Mouse (Mus musculus) C2C12 (cell line): ENCODE results near the gene Bpifa2. TPM values are rescaled to one million over a fixed set of nuclear protein-coding genes. Genes with fewer than 3 reads are reported as not detected.
A peak's percentile ranks its signal among the peaks of the same experiment; 100 is the strongest.

Experiments
- H3K27me3 ChIP-seq: one replicate; pipeline ENCODE4 v1.6.1; 2011; ENCODE audit not compliant: control insufficient read depth, insufficient read depth, insufficient read length
- H3K36me3 ChIP-seq: one replicate; pipeline ENCODE4 v1.6.1; 2011; ENCODE audit not compliant: control insufficient read depth, insufficient read depth
- H3K4me3 ChIP-seq: one replicate; pipeline ENCODE4 v1.5.1; 2011; ENCODE audit warnings: mild to moderate bottlenecking, control low read depth; ENCODE audit not compliant: poor library complexity, insufficient read depth, severe bottlenecking
- H3K79me2 ChIP-seq: one replicate; pipeline ENCODE4 v1.6.1; 2011; ENCODE audit not compliant: control insufficient read depth, insufficient read depth
- H3K79me3 ChIP-seq: one replicate; pipeline ENCODE4 v1.6.1; 2011; ENCODE audit warnings: low read depth, control low read depth
- H3ac ChIP-seq: one replicate; pipeline ENCODE3; 2011; ENCODE audit warnings: low read depth; ENCODE audit not compliant: control insufficient read depth, insufficient read length
- CEBPB ChIP-seq: IDR thresholded peaks from one replicate; pipeline ENCODE4 v1.6.1; 2011; ENCODE audit warnings: low read depth, mild to moderate bottlenecking, control low read depth, moderate library complexity
- CTCF ChIP-seq: IDR thresholded peaks from one replicate; pipeline ENCODE4 v1.5.1; 2011; ENCODE audit not compliant: control insufficient read depth, insufficient read depth, insufficient read length
- FOSL1 ChIP-seq: IDR thresholded peaks from one replicate; pipeline ENCODE4 v1.8.0; 2011; ENCODE audit warnings: mild to moderate bottlenecking, low read length; ENCODE audit not compliant: poor library complexity, insufficient read depth, severe bottlenecking
- MAX ChIP-seq: IDR thresholded peaks from one replicate; pipeline ENCODE4 v1.6.1; 2011; ENCODE audit warnings: mild to moderate bottlenecking, control low read depth
- MYOD1 ChIP-seq: IDR thresholded peaks from one replicate; pipeline ENCODE4 v1.6.1; 2011; ENCODE audit warnings: low read depth; ENCODE audit not compliant: control insufficient read depth, insufficient read length
- MYOG ChIP-seq: IDR thresholded peaks from one replicate; pipeline ENCODE4 v1.6.1; 2011; ENCODE audit not compliant: control insufficient read depth, insufficient read length; ENCODE audit errors: extremely low read depth
- USF1 ChIP-seq: IDR thresholded peaks from one replicate; pipeline ENCODE4 v1.6.1; 2011; ENCODE audit warnings: low read depth, mild to moderate bottlenecking, control low read depth, moderate library complexity
- long read RNA-seq, 2 experiments: library from polyadenylated mRNA; unstranded; transcript quantifications; one replicate each; pipeline ENCODE4 v2.0.0; 2019 to 2020
- polyA plus RNA-seq: library from polyadenylated mRNA; unstranded; fragments of >200 nt; fragmentation: generic; extraction: Trizol; gene quantifications from one replicate; pipeline ENCODE4 v1.2.1, GENCODE M21; 2012; ENCODE audit warnings: missing spikeins

The Bpifa2 gene
- polyA plus RNA-seq, result not detected
- long read RNA-seq, experiment 1, result 0 reads
- long read RNA-seq, experiment 2, result 0 reads

DNA sequence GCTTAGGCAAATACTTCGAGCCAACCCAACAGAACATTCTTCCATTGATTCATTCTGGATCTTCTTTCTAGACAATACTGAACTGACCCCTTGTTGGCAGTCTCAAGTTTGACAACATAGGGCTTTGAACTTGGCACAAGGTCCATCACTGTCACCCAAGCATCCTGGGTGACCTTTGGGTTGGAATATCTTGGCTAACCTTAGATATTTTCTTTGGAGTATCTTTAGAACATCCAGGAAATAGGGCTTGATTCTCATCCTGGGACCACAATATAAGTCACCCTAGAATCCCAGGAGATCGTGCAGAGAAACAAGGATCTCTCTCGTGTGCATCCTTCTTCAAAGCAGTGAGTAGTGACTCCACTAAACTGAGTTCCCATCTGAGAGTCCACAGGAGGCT is at the start of gene Bpifa2:
Gene Bpifa2, plus strand, starts transcription at position 301 of the 400 bp plus-strand sequence.
- H3K79me3 ChIP-seq, result no peaks in the 10 kb centered on the region
- H3K27me3 ChIP-seq, result no peaks in the 10 kb centered on the region
- no peaks in the 10 kb centered on the region for H3K36me3 ChIP-seq
- TF ChIP-seq CEBPB, result no peak
- no peak within 1 kb of the TSS for H3ac ChIP-seq
- no peak within 1 kb of the TSS for H3K4me3 ChIP-seq
- H3K79me2 ChIP-seq, result no peaks in the 10 kb centered on the region

GRCm38 (mm10) chr2:153962821-153963331 is 45.2 kb upstream of the Bpifa2 start:
- H3K79me2 ChIP-seq, result no peaks in the 10 kb centered on the region
- no peaks in the 10 kb centered on the region for H3K27me3 ChIP-seq
- H3K36me3 ChIP-seq, result no peaks in the 10 kb centered on the region
- TF ChIP-seq MYOD1 (no peak), MYOG (no peak), CEBPB (no peak), MAX (no peak), USF1 (no peak), CTCF (no peak), FOSL1 (no peak)
- no peak overlapping the region for H3ac ChIP-seq
- H3K79me3 ChIP-seq, result no peaks in the 10 kb centered on the region
- no peak overlapping the region for H3K4me3 ChIP-seq

DNA sequence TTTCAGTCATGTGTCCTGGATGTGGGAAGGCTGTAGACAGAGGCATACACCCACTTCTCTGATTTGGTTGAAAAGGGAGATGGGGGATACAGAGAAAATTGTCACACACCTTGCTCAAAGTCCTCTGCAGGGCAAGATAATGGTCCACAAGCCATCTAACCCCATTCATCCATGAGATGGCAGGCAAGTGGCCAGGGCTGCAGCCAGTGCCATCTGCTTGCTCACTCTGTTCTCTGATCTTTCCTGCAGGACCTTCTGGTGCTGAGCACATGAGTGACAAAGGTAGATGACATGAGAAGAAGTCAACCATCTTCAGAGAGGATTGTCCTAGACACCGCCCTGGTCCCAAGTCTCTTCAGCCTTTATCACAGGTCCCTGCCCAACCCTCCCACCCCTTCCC is 44.7 kb upstream of the Bpifa2 start:
- Histone ChIP-seq H3K27me3 (no peaks in the 10 kb centered on the region), H3ac (no peak overlapping the region), H3K4me3 (no peak overlapping the region), H3K79me2 (no peaks in the 10 kb centered on the region), H3K36me3 (no peaks in the 10 kb centered on the region), H3K79me3 (no peaks in the 10 kb centered on the region)
- TF ChIP-seq MYOG (no peak), FOSL1 (no peak), MAX (no peak), MYOD1 (no peak), USF1 (no peak), CTCF (no peak), CEBPB (no peak)

- Histone ChIP-seq H3K36me3 (no peaks in the 10 kb centered on the region), H3K4me3 (no peak overlapping the region), H3K27me3 (no peaks in the 10 kb centered on the region), H3K79me2 (no peaks in the 10 kb centered on the region), H3K79me3 (no peaks in the 10 kb centered on the region), H3ac (no peak overlapping the region)
- TF ChIP-seq CTCF (no peak), MYOG (no peak), CEBPB (no peak), USF1 (no peak), FOSL1 (no peak), MAX (no peak), MYOD1 (no peak)
These were observed 37.8 kb upstream of the Bpifa2 start for GRCm38 (mm10) chr2:153970221-153970620.

DNA sequence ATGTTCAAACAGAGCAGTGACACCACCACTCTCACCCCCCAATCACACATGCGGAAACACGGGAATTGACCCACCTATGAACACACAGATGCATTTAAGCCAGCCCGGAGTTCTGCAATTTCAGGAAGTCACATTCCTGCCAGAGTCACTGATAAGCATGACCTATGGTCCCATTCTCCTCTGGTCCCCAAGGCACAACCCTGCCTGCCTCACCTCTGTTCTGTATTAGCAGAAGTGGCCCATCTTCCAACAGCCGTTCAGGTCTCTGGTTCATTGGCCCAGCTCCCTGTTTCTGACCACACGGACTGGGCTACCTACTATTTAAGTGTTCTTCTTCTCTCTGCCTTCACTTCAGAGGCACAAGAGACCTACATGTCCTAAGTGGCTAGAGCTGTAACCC is 33.5 kb upstream of the Bpifa2 start, which contains the start of gene Bpifa6:
Gene Bpifa6, plus strand, starts transcription at position 364 of the 400 bp plus-strand sequence.
- Histone ChIP-seq H3K79me3 (no peaks in the 10 kb centered on the region), H3ac (no peak within 1 kb of the TSS), H3K4me3 (no peak within 1 kb of the TSS), H3K27me3 (no peaks in the 10 kb centered on the region), H3K79me2 (no peaks in the 10 kb centered on the region), H3K36me3 (no peaks in the 10 kb centered on the region)
- TF ChIP-seq FOSL1, result no peak
- TF ChIP-seq CTCF, result no peak

DNA sequence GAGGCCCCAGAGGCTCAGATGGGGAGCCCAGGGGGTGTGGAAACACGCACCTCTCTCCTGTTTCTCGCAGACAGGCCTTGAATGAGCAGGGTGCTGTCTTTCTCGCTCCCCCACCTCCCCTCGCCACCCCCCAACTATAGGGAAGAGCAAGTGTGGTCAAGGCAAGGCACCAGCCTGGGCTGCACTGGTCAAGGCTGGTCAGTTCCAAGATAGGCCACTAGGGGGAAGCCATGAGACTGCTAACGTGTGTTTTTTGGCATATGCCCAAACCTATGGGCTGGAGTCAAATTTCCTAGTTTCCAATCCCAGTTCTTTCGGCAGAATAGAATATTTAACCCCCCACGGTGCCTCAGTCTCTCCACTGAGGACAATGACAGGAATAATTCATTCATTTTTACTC is 12.3 kb upstream of the Bpifa2 start:
- Histone ChIP-seq H3K79me2 (no peaks in the 10 kb centered on the region), H3ac (no peak overlapping the region), H3K27me3 (no peaks in the 10 kb centered on the region), H3K79me3 (no peaks in the 10 kb centered on the region), H3K36me3 (no peaks in the 10 kb centered on the region), H3K4me3 (no peak overlapping the region)
- TF ChIP-seq MYOG (no peak), MYOD1 (no peak), FOSL1 (no peak), CEBPB (no peak), CTCF (peak; percentile 70)
